Mouse (Mus musculus) limb, embryonic 10.5 days (tissue): ENCODE data around the gene Rab31. TPM values are rescaled to one million over a fixed set of nuclear protein-coding genes. Genes with fewer than 3 reads are reported as not detected.

Experiments
- DNase-seq: peaks from one replicate; pipeline ENCODE4 v3.0.0-alpha.2; 2017; ENCODE audit warnings: low spot score
- H3K27ac ChIP-seq: fragments of 300-500 bp; sonication (generic); 2 replicates; pipeline ENCODE4 v1.5.1; 2016; ENCODE audit warnings: mild to moderate bottlenecking
- H3K27me3 ChIP-seq: fragments of 300-500 bp; sonication (generic); 2 replicates; pipeline ENCODE4 v1.6.1; 2016; ENCODE audit warnings: low read depth, mild to moderate bottlenecking; ENCODE audit not compliant: poor library complexity, severe bottlenecking
- H3K36me3 ChIP-seq: fragments of 300-500 bp; sonication (generic); 2 replicates; pipeline ENCODE4 v1.6.1; 2016; ENCODE audit warnings: mild to moderate bottlenecking, moderate library complexity
- H3K4me1 ChIP-seq: fragments of 300-500 bp; sonication (generic); 2 replicates; pipeline ENCODE4 v1.6.1; 2016
- H3K4me3 ChIP-seq: fragments of 300-500 bp; sonication (generic); 2 replicates; pipeline ENCODE4 v1.5.1; 2016; ENCODE audit warnings: mild to moderate bottlenecking, moderate library complexity
- H3K9me3 ChIP-seq: fragments of 300-500 bp; sonication (generic); replicated peaks from 2 replicates; pipeline ENCODE4 v1.6.1; 2016; ENCODE audit warnings: mild to moderate bottlenecking
- WGBS: fragments of 180-500 bp; shearing (Covaris S2); methylation state at CpG from one replicate; pipeline ENCODE4 v1.1.7; 2016; 5-methylcytosine and 5-hydroxymethylcytosine counted together
- polyA plus RNA-seq: library from polyadenylated mRNA; unstranded; fragments of >200 nt; fragmentation: Nextera tagmentation; extraction: Ambion mirVana; gene quantifications from 2 replicates; pipeline ENCODE4 v1.2.1, GENCODE M21; 2016

Rab31 gene
- polyA plus RNA-seq, 1 experiment from 2014 or later, result 52.3 TPM

DNA sequence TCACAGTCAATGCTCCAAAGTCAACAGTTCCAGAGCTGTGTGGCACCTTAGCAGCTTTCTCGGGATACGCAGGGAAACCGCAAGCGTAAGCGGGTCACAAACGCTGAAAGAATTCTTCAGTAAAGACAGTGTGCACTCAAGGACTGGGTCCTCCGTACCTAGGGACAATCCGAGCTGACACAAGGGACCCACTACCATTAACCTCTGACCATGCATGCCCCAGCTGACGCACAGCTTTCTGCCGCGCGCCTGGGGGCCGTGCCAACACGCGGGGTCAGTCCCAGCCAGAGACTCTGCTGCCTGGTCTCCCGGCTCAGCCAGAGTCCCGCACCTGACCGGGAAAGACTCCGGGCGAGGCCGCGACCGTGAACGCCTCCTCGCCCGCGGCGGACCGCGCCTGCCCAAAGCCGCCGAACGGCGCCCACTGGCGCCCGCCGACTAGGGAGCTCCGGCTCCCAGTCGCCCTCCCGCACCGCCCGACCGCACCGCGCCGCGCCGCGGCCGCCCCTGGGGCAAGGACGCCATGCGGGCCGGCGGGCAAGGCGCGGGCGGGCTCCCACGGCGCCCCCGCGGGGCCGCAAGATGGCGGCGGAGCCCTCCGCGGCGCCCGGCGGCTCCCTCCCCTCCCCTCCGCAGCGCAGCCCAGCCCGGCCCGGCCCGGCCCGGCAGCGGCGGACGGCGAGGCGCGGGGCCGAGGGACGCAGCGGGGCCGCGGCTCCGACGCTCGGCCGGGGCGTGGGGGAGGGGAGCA is 160.0 kb downstream of the Rab31 start:
- Histone ChIP-seq H3K27me3 (no peaks in the 10 kb centered on the region), H3K36me3 (peaks cover 5% of the 10 kb centered on the region), H3K4me1 (peaks cover 27% of the 10 kb centered on the region), H3K4me3 (peak overlapping the region; percentile 98), H3K9me3 (no peaks in the 10 kb centered on the region), H3K27ac (peak overlapping the region; percentile 98)
- 2% methylated on average over 88 of the region's 91 CpGs for WGBS
- DNase-seq, result peak; percentile 69

DNA sequence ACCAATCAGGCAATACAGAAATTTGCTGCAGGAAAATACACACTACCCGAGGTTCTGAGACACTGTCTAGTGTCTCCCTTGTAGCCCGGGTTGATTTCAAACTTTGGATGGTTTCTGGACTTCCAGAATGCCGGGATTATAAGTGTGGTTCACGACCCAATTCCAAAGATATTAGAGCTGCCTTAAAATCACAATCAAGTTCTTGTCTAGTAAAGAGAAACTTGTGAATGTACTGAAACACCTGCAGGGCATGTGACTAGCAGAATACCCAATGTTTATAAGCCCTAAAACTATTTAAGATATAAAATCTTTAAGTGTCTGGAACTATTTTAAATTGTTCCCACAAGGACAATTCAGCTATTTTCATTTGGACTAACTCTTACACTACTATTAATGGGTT is 160.8 kb downstream of the Rab31 start:
- Histone ChIP-seq H3K27ac (no peak overlapping the region), H3K36me3 (peaks cover 5% of the 10 kb centered on the region), H3K4me1 (peaks cover 29% of the 10 kb centered on the region), H3K27me3 (no peaks in the 10 kb centered on the region), H3K9me3 (no peaks in the 10 kb centered on the region), H3K4me3 (peak overlapping the region; percentile 98)
- WGBS, result 24% methylated on average over 4 of the region's 4 CpGs
- DNase-seq, result no peak

DNA sequence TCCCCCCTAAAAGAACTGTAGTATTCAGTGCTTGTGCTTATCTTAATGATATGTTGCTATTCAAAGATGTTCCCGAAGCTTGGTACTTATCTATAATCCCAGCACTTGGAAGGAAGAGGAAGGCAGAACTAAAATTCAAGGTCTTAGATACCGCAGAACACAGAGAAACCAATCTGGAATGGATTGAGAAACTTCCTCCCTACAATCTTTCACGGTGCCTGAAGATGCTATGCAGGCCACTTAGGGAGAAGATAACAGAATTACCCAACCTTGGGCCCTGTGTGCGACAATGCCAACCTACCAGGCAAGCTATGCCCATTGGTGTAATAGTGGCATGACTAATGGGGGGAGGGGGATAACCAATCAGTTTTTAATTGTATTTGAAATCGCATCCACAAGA is 163.8 kb downstream of the Rab31 start:
- Histone ChIP-seq H3K36me3 (peaks cover 5% of the 10 kb centered on the region), H3K4me1 (peaks cover 29% of the 10 kb centered on the region)
- WGBS, result 86% methylated on average over 5 of the region's 5 CpGs

DNA sequence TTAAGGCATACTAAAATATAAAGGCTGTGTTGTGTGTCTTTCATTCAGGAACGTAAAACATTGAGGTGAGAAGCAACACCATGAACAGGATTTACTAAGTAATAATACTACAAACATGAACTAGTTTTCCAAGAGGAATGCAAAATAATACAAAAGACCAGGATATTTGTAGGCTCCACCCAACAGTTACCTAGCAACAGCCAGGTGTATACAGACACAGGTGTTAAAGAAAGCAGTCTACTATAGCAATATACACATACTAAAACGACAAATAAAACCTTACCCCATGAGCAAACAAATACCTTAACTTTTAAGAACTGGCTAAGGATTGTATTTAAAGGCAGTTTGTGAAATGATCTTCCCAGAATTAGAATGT is 164.3 kb downstream of the Rab31 start:
- H3K4me3 ChIP-seq, result no peak overlapping the region
- WGBS, result 89% methylated on average over 2 of the region's 2 CpGs
- DNase-seq, result no peak
- no peaks in the 10 kb centered on the region for H3K27me3 ChIP-seq
- peaks cover 5% of the 10 kb centered on the region for H3K36me3 ChIP-seq
- H3K4me1 ChIP-seq, result peaks cover 29% of the 10 kb centered on the region
- H3K27ac ChIP-seq, result no peak overlapping the region
- no peaks in the 10 kb centered on the region for H3K9me3 ChIP-seq

More for the DNA sequence above, 163.8 kb downstream of the Rab31 start:
- DNase-seq, result no peak
- Histone ChIP-seq H3K27me3 (no peaks in the 10 kb centered on the region), H3K27ac (no peak overlapping the region), H3K9me3 (no peaks in the 10 kb centered on the region), H3K4me3 (no peak overlapping the region)

DNA sequence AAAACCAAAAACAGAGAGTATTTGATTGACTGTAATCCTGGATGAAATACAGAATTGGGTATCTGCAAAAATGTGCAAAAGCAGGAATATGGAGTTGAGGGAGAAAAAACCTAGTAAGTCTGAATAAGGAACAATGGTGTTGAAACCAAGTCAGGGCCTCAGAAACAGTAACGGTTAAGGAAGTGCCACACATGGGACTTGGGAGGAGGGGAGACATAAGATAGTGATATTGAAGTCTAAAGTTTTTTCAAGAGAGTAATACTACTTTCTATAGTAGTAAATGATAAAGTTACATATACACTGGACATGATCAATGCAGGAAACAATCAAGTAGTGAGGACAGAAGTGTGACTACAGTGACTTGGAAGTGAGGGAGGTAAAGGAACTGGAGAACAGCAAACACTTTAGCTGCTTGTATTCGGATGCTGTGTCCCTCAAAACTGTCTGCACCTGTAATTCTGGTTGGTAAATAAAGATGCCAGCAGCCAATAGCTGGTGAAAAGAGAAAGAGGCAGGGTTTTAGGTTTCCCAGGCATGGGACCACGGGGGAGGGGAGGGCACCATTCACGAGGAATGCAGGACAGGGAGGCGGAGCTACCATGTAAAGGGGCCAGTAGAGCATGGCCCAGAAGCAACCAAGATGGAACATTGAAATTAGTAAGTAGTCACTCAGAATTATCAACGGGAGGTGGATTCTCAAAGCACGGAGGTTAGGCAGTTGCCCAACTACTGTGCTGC is 164.8 kb downstream of the Rab31 start:
- Histone ChIP-seq H3K27ac (no peak overlapping the region), H3K4me1 (peaks cover 29% of the 10 kb centered on the region), H3K4me3 (no peak overlapping the region), H3K36me3 (peaks cover 5% of the 10 kb centered on the region), H3K27me3 (no peaks in the 10 kb centered on the region), H3K9me3 (no peaks in the 10 kb centered on the region)
- no peak for DNase-seq
- WGBS, result 58% methylated on average over 7 of the region's 7 CpGs

DNA sequence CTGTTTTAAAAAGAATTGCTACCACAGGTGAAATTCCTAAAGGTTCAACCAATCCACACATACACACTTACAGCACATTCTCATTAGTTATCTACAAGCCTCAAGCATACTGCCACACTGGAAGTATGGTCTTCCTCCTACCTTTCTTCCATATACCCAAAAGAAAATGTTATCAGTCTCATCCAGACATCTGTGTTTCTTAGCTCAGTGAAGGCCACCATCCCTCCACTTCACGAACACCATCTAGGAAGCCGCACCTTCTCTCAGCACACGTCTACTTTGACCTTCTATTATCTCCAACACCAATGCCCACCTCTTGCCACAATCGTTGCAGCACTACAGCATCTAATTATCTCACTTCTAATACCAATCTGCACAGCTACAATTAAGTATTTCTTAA is 166.5 kb downstream of the Rab31 start:
- Histone ChIP-seq H3K36me3 (peaks cover 5% of the 10 kb centered on the region), H3K9me3 (no peaks in the 10 kb centered on the region), H3K4me3 (no peak overlapping the region), H3K4me1 (peaks cover 21% of the 10 kb centered on the region), H3K27ac (no peak overlapping the region), H3K27me3 (no peaks in the 10 kb centered on the region)
- WGBS, result 83% methylated on average over 4 of the region's 4 CpGs
- DNase-seq, result no peak

DNA sequence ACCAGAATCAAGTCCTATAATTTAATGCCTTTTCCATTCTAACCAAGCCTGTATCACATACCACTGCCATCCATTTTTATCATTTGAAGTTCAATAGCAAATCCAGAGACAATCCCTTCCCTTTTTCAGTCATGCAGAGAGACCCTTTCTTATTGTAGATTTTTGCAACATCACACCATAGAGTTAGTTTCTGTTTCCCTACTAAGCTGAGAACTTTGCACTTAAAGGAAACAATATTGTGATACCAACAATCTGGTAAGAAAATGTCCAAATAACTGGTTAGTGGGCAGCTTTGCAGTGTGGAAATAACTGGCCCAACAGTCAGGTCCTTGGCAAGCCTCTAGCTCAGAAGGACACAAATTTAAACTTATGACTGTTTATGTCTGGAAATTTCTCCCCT is 167.7 kb downstream of the Rab31 start:
- H3K9me3 ChIP-seq, result no peaks in the 10 kb centered on the region
- DNase-seq, result no peak

DNA sequence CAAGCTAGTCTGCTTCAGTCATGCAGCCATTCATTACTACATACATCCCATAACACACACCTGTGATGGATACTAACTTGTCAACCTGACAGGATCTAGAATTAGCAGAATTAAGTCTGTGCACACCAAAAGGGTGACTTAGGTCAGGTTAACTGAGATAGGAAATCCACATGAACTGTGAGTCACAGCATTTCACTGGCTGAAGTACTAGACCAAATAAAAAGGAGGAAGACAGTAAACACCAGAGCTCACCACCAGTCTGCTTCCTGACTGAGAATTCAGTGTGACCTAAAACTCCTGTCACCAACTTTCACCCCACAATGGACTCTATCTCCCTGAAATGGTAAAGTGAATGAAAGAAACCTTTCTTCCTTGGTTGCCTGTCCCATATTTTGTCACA is 168.2 kb downstream of the Rab31 start:
- peaks cover 22% of the 10 kb centered on the region for H3K4me1 ChIP-seq
- no peak overlapping the region for H3K4me3 ChIP-seq
- H3K27me3 ChIP-seq, result no peaks in the 10 kb centered on the region
- no peak for DNase-seq
- H3K36me3 ChIP-seq, result peaks cover 2% of the 10 kb centered on the region
- H3K9me3 ChIP-seq, result no peaks in the 10 kb centered on the region
- no peak overlapping the region for H3K27ac ChIP-seq

More for the DNA sequence above, 167.7 kb downstream of the Rab31 start:
- peaks cover 5% of the 10 kb centered on the region for H3K36me3 ChIP-seq
- no peaks in the 10 kb centered on the region for H3K27me3 ChIP-seq
- no peak overlapping the region for H3K4me3 ChIP-seq
- no peak overlapping the region for H3K27ac ChIP-seq
- H3K4me1 ChIP-seq, result peaks cover 25% of the 10 kb centered on the region

Other genes with a start within 250 kb of the Rab31 start
- 0.13 and 0.16 TPM in 2 replicates for gene Tmem232, start 232.0 kb downstream of the Rab31 start, polyA plus RNA-seq
- 165 TPM in 2 replicates for gene Vapa, start 159.2 kb downstream of the Rab31 start, polyA plus RNA-seq
- not detected in 2 replicates for gene Txndc2, start 130.6 kb downstream of the Rab31 start, polyA plus RNA-seq
- gene Ppp4r1, start 9.8 kb upstream of the Rab31 start, polyA plus RNA-seq, result 65.1 and 67.5 TPM in 2 replicates
- gene Ralbp1, start 113.0 kb upstream of the Rab31 start, polyA plus RNA-seq, result 53.4 and 64.7 TPM in 2 replicates
- 83.6 and 109 TPM in 2 replicates for gene Twsg1, start 178.5 kb upstream of the Rab31 start, polyA plus RNA-seq